Mouse (Mus musculus) testis, adult 2 months (tissue): Measurements from ENCODE around the gene Ptgr2.

ENCODE experiments used
- CTCF ChIP-seq: fragments of 200-500 bp; IDR thresholded peaks from 2 replicates; pipeline ENCODE4 v1.5.1; 2012; ENCODE audit warnings: low read depth, mild to moderate bottlenecking, inconsistent platforms, low read length, moderate library complexity; ENCODE audit not compliant: control insufficient read depth, insufficient read depth, insufficient replicate concordance
- POLR2A ChIP-seq: fragments of 200-500 bp; IDR thresholded peaks from 2 replicates; pipeline ENCODE4 v1.6.1; 2012; ENCODE audit warnings: low read depth, mild to moderate bottlenecking, inconsistent platforms, low read length, moderate library complexity; ENCODE audit not compliant: control insufficient read depth

DNA sequence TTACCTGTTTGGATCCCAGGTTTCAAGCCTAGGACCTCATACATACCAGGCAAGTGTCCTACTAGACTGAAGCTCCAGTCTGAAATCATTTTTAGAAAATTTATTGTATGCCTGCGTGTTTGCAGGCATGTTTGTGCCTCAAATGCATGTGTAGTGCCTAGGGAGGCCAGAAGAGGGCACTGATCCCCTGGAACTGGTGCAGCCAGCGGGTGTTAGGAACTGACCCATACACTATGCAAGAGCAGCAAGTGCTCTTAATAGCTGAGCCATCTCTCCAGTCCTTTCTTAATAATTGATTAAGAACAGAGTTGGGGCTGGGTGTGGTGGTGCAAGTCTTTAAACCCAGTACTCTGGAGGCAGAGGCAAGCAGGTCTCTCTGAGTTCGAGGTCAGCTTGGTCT, 3.4 kb downstream of the Ptgr2 start:
- TF ChIP-seq POLR2A (no peak), CTCF (peak; percentile 64; the same call in 1 of the 2 replicates)
